Mouse (Mus musculus) liver, postnatal 0 days (tissue): Measurements from ENCODE around the gene Cc2d2b.

Experiments
- CTCF ChIP-seq: sonication (generic); IDR thresholded peaks from 2 replicates; pipeline ENCODE4 v1.5.1; 2016; ENCODE audit warnings: antibody characterized with exemption, low read depth
- EP300 ChIP-seq: IDR thresholded peaks from 2 replicates; pipeline ENCODE4 v1.6.1; 2016; ENCODE audit warnings: antibody characterized with exemption, low read depth, mild to moderate bottlenecking

DNA sequence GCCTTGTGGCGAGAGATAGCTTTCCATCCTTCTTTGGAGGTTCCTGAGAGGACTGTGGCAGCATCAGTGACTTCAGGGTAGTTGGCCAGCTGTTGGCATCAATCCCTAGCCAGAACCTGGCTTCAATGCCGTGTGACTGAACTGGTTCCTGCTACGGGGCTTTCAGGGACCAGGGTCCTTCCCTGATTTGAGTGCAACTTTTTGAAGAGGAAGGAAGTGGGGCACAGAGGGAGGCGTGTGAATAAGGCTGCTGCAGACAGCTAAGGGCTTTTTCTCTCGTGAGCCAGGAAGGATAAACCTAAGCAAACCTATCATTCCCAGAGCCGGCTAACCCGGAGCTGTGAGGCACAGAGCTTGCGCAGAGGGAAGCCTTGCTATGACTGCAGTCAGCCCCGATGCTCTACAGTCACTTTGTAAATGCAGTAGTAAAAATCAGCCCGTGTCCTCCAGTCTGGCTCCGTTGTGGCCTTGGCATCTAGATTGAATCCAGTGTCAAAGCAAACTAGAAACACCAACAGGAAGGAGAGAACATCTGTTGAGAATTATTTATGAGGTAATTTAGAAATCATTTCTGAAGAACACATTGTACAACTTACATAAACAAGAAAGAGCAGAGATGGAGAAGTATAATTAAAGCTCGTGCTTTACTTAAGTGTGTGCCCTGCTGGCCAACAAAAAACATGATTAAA lies 19.7 kb upstream of the Cc2d2b start:
- no peak for TF ChIP-seq EP300
- no peak for TF ChIP-seq CTCF
